Mouse (Mus musculus) liver, adult 2 months (tissue): ENCODE measurements at regions not wholly inside any gene's neighbourhood (a gene's known extent, or its start where the extent isn't known, plus 50 kb on each side); places are given as distances from the start of the nearest gene placed in this dataset.

Experiments used
- DNase-seq: peaks from one replicate; pipeline ENCODE4 v3.0.0-alpha.2; 2011; ENCODE audit warnings: low read depth, low spot score; ENCODE audit errors: extremely low read depth
- H3K27ac ChIP-seq: fragments of 200-500 bp; replicated peaks from 2 replicates; pipeline ENCODE4 v1.5.1; 2012; ENCODE audit warnings: low read depth, mild to moderate bottlenecking, control low read depth, inconsistent platforms, low read length; ENCODE audit not compliant: insufficient read depth
- H3K27me3 ChIP-seq: fragments of 200-500 bp; 2 replicates; pipeline ENCODE4 v1.6.1; 2012; ENCODE audit warnings: mild to moderate bottlenecking, moderate library complexity, low read length, inconsistent platforms; ENCODE audit not compliant: control insufficient read depth, insufficient read depth
- H3K36me3 ChIP-seq: fragments of 200-500 bp; 2 replicates; pipeline ENCODE4 v1.6.1; 2012; ENCODE audit warnings: low read length, inconsistent platforms; ENCODE audit not compliant: control insufficient read depth, insufficient read depth
- H3K4me1 ChIP-seq: fragments of 200-500 bp; 2 replicates; pipeline ENCODE4 v1.6.1; 2011; ENCODE audit warnings: low read length; ENCODE audit not compliant: control insufficient read depth, insufficient read depth
- H3K4me3 ChIP-seq: fragments of 200-500 bp; 2 replicates; pipeline ENCODE4 v1.5.1; 2011; ENCODE audit warnings: low read depth, mild to moderate bottlenecking, control low read depth, low read length, moderate library complexity; ENCODE audit not compliant: insufficient read depth
- H3K79me2 ChIP-seq: fragments of 200-500 bp; 2 replicates; pipeline ENCODE4 v1.6.1; 2012; ENCODE audit warnings: inconsistent platforms, mild to moderate bottlenecking, low read length, moderate library complexity; ENCODE audit not compliant: control insufficient read depth, insufficient read depth
- H3K9ac ChIP-seq: fragments of 200-500 bp; 2 replicates; pipeline ENCODE4 v1.6.1; 2012; ENCODE audit warnings: low read depth, mild to moderate bottlenecking, control low read depth, inconsistent platforms, low read length
- CTCF ChIP-seq: fragments of 200-500 bp; IDR thresholded peaks from 2 replicates; pipeline ENCODE4 v1.5.1; 2011; ENCODE audit warnings: low read depth, low read length, control low read depth
- POLR2A ChIP-seq: fragments of 200-500 bp; IDR thresholded peaks from 2 replicates; pipeline ENCODE4 v1.6.1; 2011; ENCODE audit warnings: low read length, control low read depth; ENCODE audit not compliant: insufficient read depth; ENCODE audit errors: extremely low read depth
- WGBS: fragments of 180-500 bp; shearing (Covaris S2); methylation state at CpG from one replicate; pipeline ENCODE4 v1.1.7; 2018; 5-methylcytosine and 5-hydroxymethylcytosine counted together

DNA sequence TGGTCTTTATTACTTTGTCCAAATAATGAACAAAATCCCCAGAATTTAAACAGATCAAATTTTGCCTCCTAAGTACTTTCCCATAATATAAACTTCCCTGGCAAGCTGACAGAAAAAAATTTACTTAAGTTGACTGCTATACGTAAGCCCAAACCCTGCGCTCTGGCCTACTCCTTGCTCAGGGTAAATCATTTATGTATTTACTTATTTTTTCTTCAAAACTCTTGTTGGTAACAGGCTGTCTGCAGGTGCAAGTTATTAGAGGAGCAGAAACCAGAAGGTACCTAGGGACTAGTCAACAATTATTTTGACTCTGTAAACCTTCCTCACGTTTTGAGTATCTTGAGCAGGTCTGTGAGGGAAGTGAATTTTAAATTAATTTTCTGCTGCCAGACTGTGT lies 2615.7 kb downstream of the Poteg start:
- H3K79me2 ChIP-seq: no peaks in the 10 kb centered on the region
- H3K27ac ChIP-seq: no peak overlapping the region
- H3K9ac ChIP-seq: no peak overlapping the region
- H3K27me3 ChIP-seq: no peaks in the 10 kb centered on the region
- whole genome bisulfite sequencing: 91% methylated on average over 3 of the region's 3 CpGs
- DNase-seq: no peak
- TF ChIP-seq CTCF (no peak), POLR2A (no peak)
- H3K4me3 ChIP-seq: no peak overlapping the region
- H3K36me3 ChIP-seq: no peaks in the 10 kb centered on the region
- no peaks in the 10 kb centered on the region for H3K4me1 ChIP-seq

DNA sequence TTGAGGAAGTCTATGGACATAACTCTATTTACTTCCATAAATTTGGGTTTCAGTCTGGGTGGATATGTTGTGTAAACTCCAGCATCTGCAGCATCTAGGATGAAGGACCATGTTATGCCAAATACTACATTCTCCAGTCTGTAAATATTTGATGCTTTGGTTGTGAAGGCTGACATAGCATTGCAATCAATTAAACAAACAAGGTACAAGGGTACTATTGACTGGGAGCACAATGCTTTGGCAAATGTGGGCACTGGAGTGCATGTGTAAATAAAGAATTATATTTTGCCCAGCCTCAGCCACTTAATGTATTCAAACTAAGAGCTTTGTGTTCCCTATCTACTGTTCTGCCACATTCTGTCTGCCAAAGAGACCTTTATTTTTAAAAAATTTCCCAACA lies 2630.3 kb downstream of the Poteg start:
- Histone ChIP-seq H3K27ac (no peak overlapping the region), H3K36me3 (no peaks in the 10 kb centered on the region), H3K27me3 (no peaks in the 10 kb centered on the region), H3K4me1 (no peaks in the 10 kb centered on the region), H3K4me3 (no peak overlapping the region), H3K79me2 (no peaks in the 10 kb centered on the region), H3K9ac (no peak overlapping the region)
- TF ChIP-seq CTCF (no peak), POLR2A (no peak)
- peak; percentile 91 for DNase-seq

DNA sequence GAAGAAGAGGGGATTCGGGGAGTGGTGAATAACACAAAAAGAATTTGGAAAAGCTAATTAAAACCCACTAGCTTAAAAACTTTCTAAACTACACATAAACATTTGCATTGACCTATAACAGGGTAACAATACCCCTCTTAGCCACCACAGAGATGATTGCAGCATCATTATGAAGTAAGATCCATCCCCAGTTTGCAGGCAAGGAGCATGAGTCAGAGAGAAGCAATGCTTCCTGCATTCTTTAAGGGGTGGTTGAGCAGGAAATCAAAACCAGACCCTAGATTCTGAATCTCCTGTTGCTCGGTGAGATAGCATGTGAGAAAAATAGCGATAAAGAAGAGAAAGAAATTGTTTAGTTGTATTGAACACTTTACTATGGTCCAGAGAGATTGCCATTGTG lies 2680.3 kb downstream of the Poteg start:
- Histone ChIP-seq H3K27ac (no peak overlapping the region), H3K36me3 (no peaks in the 10 kb centered on the region), H3K79me2 (no peaks in the 10 kb centered on the region), H3K4me1 (no peaks in the 10 kb centered on the region), H3K9ac (no peak overlapping the region), H3K4me3 (no peak overlapping the region), H3K27me3 (no peaks in the 10 kb centered on the region)
- 71% methylated on average over 3 of the region's 3 CpGs for WGBS
- DNase-seq: no peak
- TF ChIP-seq POLR2A (no peak), CTCF (no peak)

GRCm38 (mm10) chr8:30134999-30135398 lies 2687.5 kb downstream of the Poteg start:
- Histone ChIP-seq H3K4me1 (no peaks in the 10 kb centered on the region), H3K36me3 (no peaks in the 10 kb centered on the region), H3K27me3 (no peaks in the 10 kb centered on the region), H3K9ac (no peak overlapping the region), H3K79me2 (no peaks in the 10 kb centered on the region), H3K4me3 (no peak overlapping the region), H3K27ac (no peak overlapping the region)
- no peak for DNase-seq
- TF ChIP-seq POLR2A: no peak
- no peak for TF ChIP-seq CTCF
- WGBS: 83% methylated on average over 6 of the region's 6 CpGs

DNA sequence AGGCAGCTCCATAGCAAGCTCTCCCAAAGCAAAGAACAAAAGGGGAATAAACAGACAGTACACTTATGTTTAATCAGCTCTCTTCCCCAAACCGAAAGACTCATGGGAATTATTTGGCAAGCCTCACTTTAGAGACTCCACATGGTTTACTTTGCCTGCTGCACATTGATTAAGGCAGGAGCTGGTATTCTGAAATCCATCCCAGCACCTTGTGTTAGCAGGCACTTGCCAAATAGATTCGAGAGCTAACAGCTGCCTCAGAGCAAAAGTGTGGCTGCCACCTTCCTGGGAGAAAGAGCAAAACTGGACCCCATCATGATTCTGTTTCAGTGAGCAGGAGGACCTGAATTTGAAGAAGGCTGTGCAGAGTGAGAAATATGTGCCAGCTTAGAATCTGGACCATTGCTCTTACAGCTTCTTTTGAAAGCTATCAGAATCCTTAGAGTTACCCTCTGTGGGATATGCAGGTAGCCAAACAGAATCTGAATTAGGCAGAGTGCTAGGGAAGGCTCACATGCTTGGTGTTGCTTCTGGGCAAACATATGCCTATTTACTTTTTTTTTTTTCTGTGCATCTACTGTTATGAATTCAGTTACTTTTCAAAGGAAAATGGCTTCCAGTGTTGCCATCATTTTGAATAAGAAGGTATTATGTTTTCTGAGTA lies 2703.8 kb downstream of the Poteg start:
- no peak for TF ChIP-seq CTCF
- TF ChIP-seq POLR2A: no peak
- Histone ChIP-seq H3K27me3 (no peaks in the 10 kb centered on the region), H3K79me2 (no peaks in the 10 kb centered on the region), H3K9ac (no peak overlapping the region), H3K27ac (no peak overlapping the region), H3K4me1 (no peaks in the 10 kb centered on the region), H3K36me3 (no peaks in the 10 kb centered on the region), H3K4me3 (no peak overlapping the region)
- DNase-seq: no peak
- WGBS: 36% methylated on average over 2 of the region's 2 CpGs

DNA sequence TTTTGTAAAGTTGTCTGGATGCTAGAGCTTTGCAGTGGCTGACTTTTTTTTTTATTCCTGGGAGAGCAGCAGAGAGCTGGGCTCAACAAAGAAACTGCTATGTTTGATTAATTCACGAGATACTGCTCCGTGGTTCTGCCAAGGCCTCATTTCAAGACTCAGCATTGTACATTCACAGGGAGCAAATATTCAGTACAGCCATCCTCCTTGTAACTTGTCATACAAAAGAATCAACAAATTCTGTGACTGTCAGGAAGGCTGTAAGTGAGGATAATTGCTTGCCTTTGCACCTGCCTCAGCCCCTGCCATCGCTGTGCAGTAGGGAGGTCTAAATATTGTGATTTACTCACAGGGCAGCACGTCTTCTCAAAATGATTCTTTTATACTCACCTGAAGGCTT lies 2705.5 kb downstream of the Poteg start:
- H3K27ac ChIP-seq: no peak overlapping the region
- TF ChIP-seq POLR2A: no peak
- no peak for TF ChIP-seq CTCF
- no peaks in the 10 kb centered on the region for H3K36me3 ChIP-seq
- 68% methylated on average over 4 of the region's 4 CpGs for WGBS
- no peaks in the 10 kb centered on the region for H3K27me3 ChIP-seq
- H3K79me2 ChIP-seq: no peaks in the 10 kb centered on the region
- no peak overlapping the region for H3K4me3 ChIP-seq
- no peak overlapping the region for H3K9ac ChIP-seq
- DNase-seq: no peak
- no peaks in the 10 kb centered on the region for H3K4me1 ChIP-seq
